21 mouse cellular contexts compared by ENCODE assay signal in genomic region chr11:86906257-86906656, GRCm38 (mm10).
DNase-seq lines count a peak whose midpoint lies in the region; ATAC-seq and TF ChIP-seq lines count a peak whose summit lies in the region.
"Had no signal": no experiment of that assay in that cellular context is flagged by ENCODE, and none has a peak within 500 bp of the region (broad histone marks: within the 10 kb centered on the region; RNA-seq: fewer than 3 reads in every experiment).

No protein-coding gene starts in this region.

- H3K27ac ChIP-seq in heart, adult 2 months, result no peak overlapping the region
- no peak overlapping the region for H3K27ac ChIP-seq in liver, postnatal 0 days (ENCODE audit: low read depth)
- H3K27ac ChIP-seq in liver, embryonic 11.5 days (ENCODE audit: low read depth, low read length), result no peak overlapping the region
- H3K27ac ChIP-seq in small intestine, adult 2 months (ENCODE audit: insufficient read depth, low read depth, low read length), result peak overlapping the region; percentile 94
- H3K27ac ChIP-seq: embryonic facial prominence, embryonic 13.5 days; forebrain, embryonic 15.5 days; limb, embryonic 13.5 days had no signal

- intact Hi-C loops in heart, adult 2 months (cut with DNase I), result no loop called here

- no peaks in the 10 kb centered on the region for H3K36me3 ChIP-seq in heart, adult 2 months (ENCODE audit: control insufficient read depth, insufficient read depth, low read length)
- H3K36me3 ChIP-seq in liver, postnatal 0 days (replicated peaks; ENCODE audit: insufficient read depth, low read length), result no peaks in the 10 kb centered on the region
- H3K36me3 ChIP-seq in liver, embryonic 11.5 days (ENCODE audit: control insufficient read depth, insufficient read depth, low read length), result no peaks in the 10 kb centered on the region
- H3K36me3 ChIP-seq in E14TG2a.4 (ENCODE audit: insufficient read depth, low read length), result no peaks in the 10 kb centered on the region
- H3K36me3 ChIP-seq in small intestine, adult 2 months (ENCODE audit: control insufficient read depth, insufficient read depth, low read length), result no peaks in the 10 kb centered on the region
- H3K36me3 ChIP-seq: embryonic facial prominence, embryonic 13.5 days; forebrain, embryonic 15.5 days; G1E; limb, embryonic 13.5 days had no signal

- no peak overlapping the region for H3K9ac ChIP-seq in heart, adult 2 months (ENCODE audit: low read depth, low read length)
- no peak overlapping the region for H3K9ac ChIP-seq in liver, postnatal 0 days (replicated peaks)
- H3K9ac ChIP-seq in liver, embryonic 11.5 days (ENCODE audit: low read depth, low read length), result no peak overlapping the region
- H3K9ac ChIP-seq: embryonic facial prominence, embryonic 13.5 days; forebrain, embryonic 15.5 days; limb, embryonic 13.5 days had no signal

- no peak overlapping the region for H3K4me2 ChIP-seq in liver, postnatal 0 days (ENCODE audit: low read depth, low read length)
- H3K4me2 ChIP-seq in liver, embryonic 11.5 days, result no peak overlapping the region
- H3K4me2 ChIP-seq: embryonic facial prominence, embryonic 13.5 days; forebrain, embryonic 15.5 days; heart, embryonic 11.5 days; limb, embryonic 13.5 days had no signal

- H3K79me2 ChIP-seq in heart, adult 2 months (replicated peaks; ENCODE audit: control insufficient read depth, insufficient read depth, low read length), result no peaks in the 10 kb centered on the region

- TF ChIP-seq POLR2A in heart, adult 2 months (IDR thresholded peaks at IDR 0.05; ENCODE audit: insufficient read depth, low read depth, low read length), result no peak
- no peak for TF ChIP-seq POLR2A in small intestine, adult 2 months (IDR thresholded peaks at IDR 0.05; ENCODE audit: low read depth, low read length)

- ATAC-seq in liver, postnatal 0 days, result no peak
- no peak for ATAC-seq in liver, embryonic 11.5 days (replicated peaks; ENCODE audit: low FRiP score)
- ATAC-seq: forebrain, embryonic 15.5 days had no signal

- no peak overlapping the region for H3K4me3 ChIP-seq in heart, adult 2 months
- H3K4me3 ChIP-seq in liver, postnatal 0 days (ENCODE audit: low read depth, low read length), result no peak overlapping the region
- H3K4me3 ChIP-seq in liver, embryonic 11.5 days (ENCODE audit: low read depth, low read length), result no peak overlapping the region
- H3K4me3 ChIP-seq in E14TG2a.4 (replicated peaks; ENCODE audit: low read length), result no peak overlapping the region
- H3K4me3 ChIP-seq in small intestine, adult 2 months (ENCODE audit: low read depth, low read length), result no peak overlapping the region; the same call in 1 of the 2 replicates
- H3K4me3 ChIP-seq: embryonic facial prominence, embryonic 13.5 days; forebrain, embryonic 15.5 days; limb, embryonic 13.5 days had no signal

- no peak for TF ChIP-seq EP300 in heart, adult 2 months (IDR thresholded peaks at IDR 0.05; ENCODE audit: insufficient read depth, low read depth, low read length)
- no peak for TF ChIP-seq EP300 in liver, postnatal 0 days (IDR thresholded peaks at IDR 0.05; ENCODE audit: low read depth)

- H3K27me3 ChIP-seq in heart, adult 2 months (ENCODE audit: control insufficient read depth, insufficient read depth, low read length), result no peaks in the 10 kb centered on the region
- no peaks in the 10 kb centered on the region for H3K27me3 ChIP-seq in liver, postnatal 0 days (ENCODE audit: insufficient read depth, low read length)
- no peaks in the 10 kb centered on the region for H3K27me3 ChIP-seq in liver, embryonic 11.5 days (replicated peaks; ENCODE audit: control insufficient read depth, insufficient read depth, low read length)
- H3K27me3 ChIP-seq in E14TG2a.4 (ENCODE audit: insufficient read depth, low read length), result 0 out of 2 replicates have a peak, but pooled peaks cover 2% of the 10 kb centered on the region
- no peaks in the 10 kb centered on the region for H3K27me3 ChIP-seq in small intestine, adult 2 months (ENCODE audit: control insufficient read depth, insufficient read depth, low read length)
- H3K27me3 ChIP-seq: embryonic facial prominence, embryonic 13.5 days; forebrain, embryonic 15.5 days; limb, embryonic 13.5 days had no signal

- WGBS in heart, adult 2 months, result 96% methylated on average over 6 of the region's 6 CpGs
- 86% methylated on average over 6 of the region's 6 CpGs for WGBS in liver, postnatal 0 days (ENCODE audit: insufficient replicate concordance)
- WGBS in liver, embryonic 11.5 days, result 80% methylated on average over 6 of the region's 6 CpGs
- 75% methylated on average over 6 of the region's 6 CpGs for WGBS in small intestine, adult 2 months

- TF ChIP-seq CTCF in heart, adult 2 months (IDR thresholded peaks at IDR 0.05), result peak; percentile 60
- TF ChIP-seq CTCF in liver, postnatal 0 days (IDR thresholded peaks at IDR 0.05; ENCODE audit: low read depth), result peak; percentile 27
- peak; percentile 66 for TF ChIP-seq CTCF in E14TG2a.4 (conservative IDR thresholded peaks at IDR 0.05; ENCODE audit: low read length)
- peak; percentile 43; the same call in 1 of the 2 replicates for TF ChIP-seq CTCF in small intestine, adult 2 months (IDR thresholded peaks at IDR 0.05; ENCODE audit: extremely low read depth, insufficient read length, insufficient replicate concordance, low read depth, low read length)

- H3K9me3 ChIP-seq in liver, postnatal 0 days (ENCODE audit: low read length), result no peaks in the 10 kb centered on the region
- no peaks in the 10 kb centered on the region for H3K9me3 ChIP-seq in liver, embryonic 11.5 days (ENCODE audit: control insufficient read depth, low read length)
- H3K9me3 ChIP-seq in E14TG2a.4 (ENCODE audit: low read length), result no peaks in the 10 kb centered on the region
- H3K9me3 ChIP-seq: embryonic facial prominence, embryonic 13.5 days; forebrain, embryonic 15.5 days; G1E; limb, embryonic 13.5 days had no signal

- no peaks in the 10 kb centered on the region for H3K4me1 ChIP-seq in heart, adult 2 months (ENCODE audit: control insufficient read depth, insufficient read depth, low read length)
- H3K4me1 ChIP-seq in liver, postnatal 0 days (ENCODE audit: insufficient read depth), result peaks cover 9% of the 10 kb centered on the region
- H3K4me1 ChIP-seq in liver, embryonic 11.5 days (replicated peaks; ENCODE audit: control insufficient read depth, insufficient read depth, low read length), result no peaks in the 10 kb centered on the region
- H3K4me1 ChIP-seq in E14TG2a.4 (replicated peaks; ENCODE audit: low read depth, low read length), result peaks cover 4% of the 10 kb centered on the region; the same call in 1 of the 2 replicates
- peaks cover 23% of the 10 kb centered on the region; the same call in 1 of the 2 replicates for H3K4me1 ChIP-seq in small intestine, adult 2 months (ENCODE audit: control insufficient read depth, insufficient read depth, insufficient read length, low read length)
- H3K4me1 ChIP-seq: embryonic facial prominence, embryonic 13.5 days; forebrain, embryonic 15.5 days; limb, embryonic 13.5 days had no signal

- DNase-seq in heart, adult 2 months, result no peak
- no peak for DNase-seq in heart, adult 18-20 months
- DNase-seq in liver, postnatal 0 days, result no peak
- no peak for DNase-seq in liver, embryonic 11.5 days (ENCODE audit: low spot score)
- DNase-seq in c-Kit-positive CD71-positive TER-119-positive erythroid progenitor cells, embryonic 14.5 days (ENCODE audit: low spot score), result no peak
- DNase-seq in MN1 (ENCODE audit: low spot score), result no peak
- DNase-seq: cerebellum, adult 9-11 months; gastrocnemius, postnatal 36 days; heart, postnatal 10 days; kidney, adult 9 months; kidney, postnatal 4 days; lung, postnatal 36 days; retina, postnatal 1 day; thymus, postnatal 36 days had no signal
